In genomic region chr2:70573544-70574210, GRCm38 (mm10) we compare ENCODE assay signal across 22 mouse cellular contexts. TPM values are rescaled to one million over a fixed set of nuclear protein-coding genes. Genes with fewer than 3 reads are reported as not detected.
DNase-seq lines count a peak whose midpoint lies in the region; ATAC-seq and TF ChIP-seq lines count a peak whose summit lies in the region.
"Had no signal": no experiment of that assay in that cellular context is flagged by ENCODE, and none has a peak within 500 bp of the region (broad histone marks: within the 10 kb centered on the region; RNA-seq: fewer than 3 reads in every experiment).

No protein-coding gene starts in this region.

- peak; percentile 28 for DNase-seq in kidney, adult 18-20 months
- DNase-seq in kidney, postnatal 36 days, result peak; percentile 51 to 59
- DNase-seq in kidney, postnatal 10 days, result no peak
- DNase-seq in CH12.LX (ENCODE audit: extremely low read depth) (no peak), R1 (ENCODE audit: low read depth, low spot score) (peak; percentile 6)
- DNase-seq: adrenal gland, postnatal 14 days; cerebellum, adult 11-12 months; cerebellum, adult 9-10 months; cerebellum, postnatal 25 days; gastrocnemius, postnatal 25 days; heart, postnatal 36 days had no signal

- TF ChIP-seq EP300 in CH12.LX (IDR thresholded peaks at IDR 0.05; ENCODE audit: low read length), result no peak

- 66% methylated on average over 8 of the region's 8 CpGs for WGBS in kidney, embryonic 16.5 days
- WGBS in hindbrain, embryonic 12.5 days, result 85% methylated on average over 8 of the region's 8 CpGs

- TF ChIP-seq RAD21 in CH12.LX (IDR thresholded peaks at IDR 0.05; ENCODE audit: low read depth, low read length), result no peak

- no peaks in the 10 kb centered on the region for H3K36me3 ChIP-seq in kidney, embryonic 16.5 days (ENCODE audit: insufficient read depth, low read length)
- H3K36me3 ChIP-seq in CH12.LX (replicated peaks in 1 of 2; ENCODE audit: control insufficient read depth in 1 of 2, insufficient read depth in 1 of 2, low read length in 1 of 2), result no peaks in the 10 kb centered on the region
- H3K36me3 ChIP-seq in hindbrain, embryonic 12.5 days, result no peaks in the 10 kb centered on the region
- H3K36me3 ChIP-seq: embryonic facial prominence, embryonic 12.5 days; G1E; heart, embryonic 13.5 days had no signal

- H3K4me3 ChIP-seq in kidney, embryonic 16.5 days (ENCODE audit: low read length), result no peak overlapping the region
- peak overlapping the region in 2 of 3 experiments; percentile 26 to 56 for H3K4me3 ChIP-seq in CH12.LX (replicated peaks in 1 of 3; ENCODE audit: low read depth in 2 of 3, low read length in 2 of 3, poor library complexity in 1 of 3)
- H3K4me3 ChIP-seq in hindbrain, embryonic 12.5 days, result no peak overlapping the region
- H3K4me3 ChIP-seq: embryonic facial prominence, embryonic 12.5 days; forebrain, embryonic 15.5 days; heart, embryonic 13.5 days had no signal

- H3K27me3 ChIP-seq in kidney, embryonic 16.5 days (ENCODE audit: insufficient read depth, low read length), result peaks cover 28% of the 10 kb centered on the region
- peaks cover 29% of the 10 kb centered on the region for H3K27me3 ChIP-seq in CH12.LX (replicated peaks)
- H3K27me3 ChIP-seq in hindbrain, embryonic 12.5 days, result peaks cover 48% of the 10 kb centered on the region

- H3K4me1 ChIP-seq in kidney, embryonic 16.5 days (ENCODE audit: insufficient read depth, low read length), result peaks cover 3% of the 10 kb centered on the region; the same call in 1 of the 2 replicates
- no peaks in the 10 kb centered on the region; a peak in 1 of 4 replicates for H3K4me1 ChIP-seq in CH12.LX (ENCODE audit: control insufficient read depth in 1 of 2, insufficient read depth in 2 of 2)
- peaks cover 9% of the 10 kb centered on the region for H3K4me1 ChIP-seq in hindbrain, embryonic 12.5 days

- dilution Hi-C loops in CH12.LX (cut with MboI; ENCODE audit: extremely low pct_ligation_motif_present, extremely low pct_unique_long_range_greater_than_20kb, low sequenced_read_pairs), result no loop called here

- TF ChIP-seq CTCF in CH12.LX (conservative IDR thresholded peaks at IDR 0.05 in 1 of 2, IDR thresholded peaks at IDR 0.05 in 1 of 2; ENCODE audit: low read depth in 2 of 2, low read length in 2 of 2), result peak in 1 of 2 experiments; percentile 52; a peak in 2 of 4 replicates

- no peak for TF ChIP-seq POLR2A in CH12.LX (IDR thresholded peaks at IDR 0.05; ENCODE audit: low read depth, low read length)

- no peak overlapping the region for H3K27ac ChIP-seq in kidney, embryonic 16.5 days (ENCODE audit: low read length)
- H3K27ac ChIP-seq in CH12.LX (ENCODE audit: insufficient read depth, low read depth), result no peak overlapping the region
- H3K27ac ChIP-seq in hindbrain, embryonic 12.5 days, result no peak overlapping the region
- H3K27ac ChIP-seq: embryonic facial prominence, embryonic 12.5 days; forebrain, embryonic 15.5 days; heart, embryonic 13.5 days had no signal

- no peaks in the 10 kb centered on the region for H3K79me2 ChIP-seq in CH12.LX (replicated peaks; ENCODE audit: control insufficient read depth, extremely low read depth, insufficient read depth, poor library complexity, severe bottlenecking)

- in situ Hi-C loops in CH12.LX (cut with MboI; ENCODE audit: low pct_ligation_motif_present, low pct_unique_long_range_greater_than_20kb, low sequenced_read_pairs), result loop anchor here (25.0 kb wide), 1 partner anchor 436 kb away; no protein-coding TSS in a partner anchor

- no peak for ATAC-seq in kidney, embryonic 16.5 days (ENCODE audit: low FRiP score, low TSS enrichment)
- no peak for ATAC-seq in monocyte, adult 5-6 weeks (replicated peaks; ENCODE audit: insufficient number of reproducible peaks, low FRiP score, low TSS enrichment, poor library complexity, severe bottlenecking)
- no peak for ATAC-seq in hindbrain, embryonic 12.5 days (ENCODE audit: low FRiP score)
- ATAC-seq: activated CD4-positive, CD25-positive, alpha-beta regulatory T cell, adult 4 months; forebrain, embryonic 15.5 days; hindbrain, embryonic 16.5 days had no signal

- no peaks in the 10 kb centered on the region for H3K9me3 ChIP-seq in kidney, embryonic 16.5 days (ENCODE audit: low read length)
- no peaks in the 10 kb centered on the region for H3K9me3 ChIP-seq in CH12.LX (replicated peaks; ENCODE audit: low read length)
- no peaks in the 10 kb centered on the region for H3K9me3 ChIP-seq in hindbrain, embryonic 12.5 days (replicated peaks)
- H3K9me3 ChIP-seq: embryonic facial prominence, embryonic 12.5 days; forebrain, embryonic 15.5 days; G1E; heart, embryonic 13.5 days had no signal

- H3K9ac ChIP-seq in kidney, embryonic 16.5 days (replicated peaks; ENCODE audit: low read length), result no peak overlapping the region
- H3K9ac ChIP-seq in CH12.LX (ENCODE audit: insufficient read depth, low read depth), result peak overlapping the region; percentile 15; the same call in 1 of the 2 replicates
- H3K9ac ChIP-seq in hindbrain, embryonic 12.5 days, result no peak overlapping the region
- H3K9ac ChIP-seq: embryonic facial prominence, embryonic 12.5 days; forebrain, embryonic 15.5 days; heart, embryonic 13.5 days had no signal

- H3K4me2 ChIP-seq in kidney, embryonic 16.5 days (replicated peaks; ENCODE audit: low read depth, low read length), result no peak overlapping the region
- no peak overlapping the region; the same call in 1 of the 2 replicates for H3K4me2 ChIP-seq in CH12.LX (ENCODE audit: insufficient read depth, low read depth, poor library complexity, severe bottlenecking)
- no peak overlapping the region for H3K4me2 ChIP-seq in hindbrain, embryonic 12.5 days (replicated peaks)
- H3K4me2 ChIP-seq: embryonic facial prominence, embryonic 12.5 days; forebrain, embryonic 15.5 days; heart, embryonic 13.5 days had no signal

TF ChIP-seq in CH12.LX, 34 proteins besides CTCF, POLR2A, EP300 and RAD21:
- TF ChIP-seq ZMIZ1 (IDR thresholded peaks at IDR 0.05; ENCODE audit: low read depth, low read length) (no peak), ELF1 (IDR thresholded peaks at IDR 0.05; ENCODE audit: low read depth, low read length) (peak; percentile 72), HCFC1 (IDR thresholded peaks at IDR 0.05; ENCODE audit: low read depth, low read length) (peak; percentile 61), ETS1 (conservative IDR thresholded peaks at IDR 0.05; ENCODE audit: low read depth, low read length) (no peak), TCF12 (IDR thresholded peaks at IDR 0.05; ENCODE audit: low read depth, low read length) (peak; percentile 38; the same call in 1 of the 2 replicates), ZNF384 (IDR thresholded peaks at IDR 0.05; ENCODE audit: low read depth, low read length) (0 out of 2 replicates have a peak, but pooled peaks have one; percentile 7)

RNA-seq across cellular contexts. Expression of gene Gad1, which starts 20.8 kb away (rescaled TPM):
- 0.11 and 0.28 TPM in 2 replicates for polyA plus RNA-seq in kidney, embryonic 16.5 days (2015; fragmentation: Nextera tagmentation; extraction: Ambion mirVana)
- total RNA-seq in CH12.LX (2012; rRNA removed) (0.50 and 1.4 TPM in 2 replicates), CH12.LX (2014; rRNA removed) (1.7 and 1.9 TPM in 2 replicates)
- polyA plus RNA-seq in CH12.LX (2012; ENCODE audit: insufficient read length, low read depth), result 1.2 and 1.3 TPM in 2 replicates
- 0.38 to 1.6 TPM in 2 of 3 replicates, not detected in the other for total RNA-seq in monocyte, adult 5-6 weeks (2017)
- 24.4 and 24.9 TPM in 2 replicates for polyA plus RNA-seq in hindbrain, embryonic 12.5 days (2016; fragmentation: Nextera tagmentation; extraction: Ambion mirVana)
- total RNA-seq: granulocyte monocyte progenitor cell, adult 5-6 weeks had no signal
- polyA plus RNA-seq: C2C12, G1E had no signal

Comparison
In these comparisons a context has a peak if more than half of its experiments do, and no peak if none do; other contexts are left out.
1. DNase-seq: peak in kidney, adult 18-20 months (single experiment), kidney, postnatal 36 days (2 of 2) and R1 (single experiment); none in kidney, postnatal 10 days (single experiment) and CH12.LX (single experiment).
2. H3K4me3 ChIP-seq: peak in CH12.LX (2 of 3); none in kidney, embryonic 16.5 days (single experiment) and hindbrain, embryonic 12.5 days (single experiment).
3. RNA of gene Gad1, which starts 20.8 kb away (polyA plus RNA-seq): 24.4 to 24.9 TPM in hindbrain, embryonic 12.5 days; 1.2 to 1.3 TPM in CH12.LX and 0.11 to 0.28 TPM in kidney, embryonic 16.5 days; every median in the first group is over 10 times any median in the second.